ENCODE assay signal across 13 mouse cellular contexts in the genomic region with DNA sequence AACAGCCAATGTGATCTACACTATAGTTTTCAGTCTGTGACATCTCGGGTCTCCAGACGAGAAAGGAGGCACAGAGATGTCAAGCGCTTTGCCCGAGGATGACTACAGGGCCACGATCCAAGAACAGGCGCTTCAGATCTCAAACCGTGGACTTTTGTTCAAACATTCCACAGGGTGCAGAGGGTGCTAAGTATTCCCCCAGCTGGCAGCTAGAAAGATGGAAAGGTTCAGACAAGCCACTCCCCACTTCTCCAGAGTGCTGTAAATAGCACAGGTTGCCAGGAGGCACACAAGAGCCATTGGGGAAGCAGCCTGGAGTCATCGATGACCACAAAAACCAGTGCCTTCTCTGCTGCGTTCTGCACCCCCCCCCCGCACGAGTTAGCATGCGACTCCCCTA. TPM values are rescaled to one million over a fixed set of nuclear protein-coding genes. Genes with fewer than 3 reads are reported as not detected.
A peak's percentile ranks its signal among the peaks of the same experiment; 100 is the strongest.
DNase-seq lines count a peak whose midpoint lies in the region; ATAC-seq and TF ChIP-seq lines count a peak whose summit lies in the region.
"Had no signal": no experiment of that assay in that cellular context is flagged by ENCODE, and none has a peak within 500 bp of the region (broad histone marks: within the 10 kb centered on the region; RNA-seq: fewer than 3 reads in every experiment).

No protein-coding gene starts in this region.

- H3K4me1 ChIP-seq in heart, embryonic 15.5 days (replicated peaks), result peaks cover 69% of the 10 kb centered on the region
- peaks cover 94% of the 10 kb centered on the region for H3K4me1 ChIP-seq in midbrain, embryonic 13.5 days (replicated peaks)
- peaks cover 47% of the 10 kb centered on the region for H3K4me1 ChIP-seq in midbrain, embryonic 11.5 days (ENCODE audit: control insufficient read depth, insufficient read depth, low read length)
- peaks cover 92% of the 10 kb centered on the region for H3K4me1 ChIP-seq in limb, embryonic 13.5 days
- peaks cover 81% of the 10 kb centered on the region for H3K4me1 ChIP-seq in olfactory bulb, adult 2 months (ENCODE audit: control insufficient read depth, insufficient read depth, low read length)

- peaks cover 55% of the 10 kb centered on the region for H3K27me3 ChIP-seq in heart, embryonic 15.5 days
- H3K27me3 ChIP-seq in midbrain, embryonic 13.5 days, result peaks cover 63% of the 10 kb centered on the region
- peaks cover 43% of the 10 kb centered on the region for H3K27me3 ChIP-seq in midbrain, embryonic 11.5 days (ENCODE audit: control insufficient read depth, insufficient read depth, low read length)
- H3K27me3 ChIP-seq in limb, embryonic 13.5 days, result peaks cover 53% of the 10 kb centered on the region

- 0 out of 2 replicates have a peak, but pooled peaks have one; percentile 3 for TF ChIP-seq POLR2A in olfactory bulb, adult 2 months (IDR thresholded peaks at IDR 0.05; ENCODE audit: insufficient read depth, low read depth, low read length)

- no peak overlapping the region for H3K4me3 ChIP-seq in heart, embryonic 15.5 days
- no peak overlapping the region; the same call in 1 of the 2 replicates for H3K4me3 ChIP-seq in midbrain, embryonic 13.5 days (replicated peaks)
- no peak overlapping the region for H3K4me3 ChIP-seq in midbrain, embryonic 11.5 days (ENCODE audit: low read depth, low read length)
- H3K4me3 ChIP-seq in limb, embryonic 13.5 days, result no peak overlapping the region
- H3K4me3 ChIP-seq in olfactory bulb, adult 2 months (ENCODE audit: insufficient read depth, low read depth, low read length), result no peak overlapping the region
- H3K4me3 ChIP-seq: liver, embryonic 12.5 days had no signal

- H3K27ac ChIP-seq in heart, embryonic 15.5 days, result 0 out of 2 replicates have a peak overlapping the region, but pooled peaks have one; percentile 22
- H3K27ac ChIP-seq in midbrain, embryonic 13.5 days, result peak overlapping the region; percentile 87
- H3K27ac ChIP-seq in midbrain, embryonic 11.5 days (ENCODE audit: low read depth, low read length), result no peak overlapping the region
- no peak overlapping the region for H3K27ac ChIP-seq in limb, embryonic 13.5 days
- peak overlapping the region; percentile 43; the same call in 1 of the 2 replicates for H3K27ac ChIP-seq in olfactory bulb, adult 2 months (ENCODE audit: insufficient read depth, low read depth, low read length)
- H3K27ac ChIP-seq: liver, embryonic 12.5 days had no signal

- no peak overlapping the region for H3K9ac ChIP-seq in heart, embryonic 15.5 days
- 0 out of 2 replicates have a peak overlapping the region, but pooled peaks have one; percentile 54 for H3K9ac ChIP-seq in midbrain, embryonic 13.5 days (replicated peaks)
- no peak overlapping the region for H3K9ac ChIP-seq in midbrain, embryonic 11.5 days (ENCODE audit: low read length)
- 0 out of 2 replicates have a peak overlapping the region, but pooled peaks have one; percentile 13 for H3K9ac ChIP-seq in limb, embryonic 13.5 days
- H3K9ac ChIP-seq: liver, embryonic 12.5 days had no signal

- TF ChIP-seq CTCF in olfactory bulb, adult 2 months (IDR thresholded peaks at IDR 0.05; ENCODE audit: insufficient read depth, low read depth, low read length), result no peak

- no peak for DNase-seq in heart, adult 11 months
- no peak for DNase-seq in midbrain, embryonic 11.5 days (ENCODE audit: low spot score, missing footprints)
- no peak for DNase-seq in right cerebral cortex, postnatal 14 days
- no peak for DNase-seq in urinary bladder, postnatal 10 days (ENCODE audit: low spot score)
- DNase-seq: adrenal gland, postnatal 14 days; cerebellum, adult 18-20 months; gastrocnemius, postnatal 14 days had no signal

- peak overlapping the region; percentile 48 for H3K4me2 ChIP-seq in heart, embryonic 15.5 days
- H3K4me2 ChIP-seq in midbrain, embryonic 13.5 days (replicated peaks), result peak overlapping the region; percentile 73
- no peak overlapping the region for H3K4me2 ChIP-seq in midbrain, embryonic 11.5 days
- H3K4me2 ChIP-seq in limb, embryonic 13.5 days (replicated peaks), result peak overlapping the region; percentile 55; the same call in 1 of the 2 replicates
- H3K4me2 ChIP-seq: liver, embryonic 12.5 days had no signal

- no peaks in the 10 kb centered on the region for H3K36me3 ChIP-seq in heart, embryonic 15.5 days
- H3K36me3 ChIP-seq in midbrain, embryonic 13.5 days, result no peaks in the 10 kb centered on the region
- H3K36me3 ChIP-seq in midbrain, embryonic 11.5 days (ENCODE audit: control insufficient read depth, insufficient read depth, low read length), result no peaks in the 10 kb centered on the region
- no peaks in the 10 kb centered on the region for H3K36me3 ChIP-seq in limb, embryonic 13.5 days
- H3K36me3 ChIP-seq: liver, embryonic 12.5 days had no signal

- WGBS in heart, embryonic 15.5 days, result 33% methylated on average over 12 of the region's 12 CpGs
- WGBS in midbrain, embryonic 13.5 days, result 63% methylated on average over 12 of the region's 12 CpGs
- WGBS in midbrain, embryonic 11.5 days, result 72% methylated on average over 12 of the region's 12 CpGs
- WGBS in limb, embryonic 13.5 days, result 49% methylated on average over 12 of the region's 12 CpGs
- 33% methylated on average over 12 of the region's 12 CpGs for WGBS in olfactory bulb, adult 2 months

- no peak for ATAC-seq in heart, embryonic 15.5 days (replicated peaks; ENCODE audit: insufficient number of reproducible peaks, insufficient read depth, low FRiP score, low read depth)
- no peak for ATAC-seq in midbrain, embryonic 13.5 days
- ATAC-seq in midbrain, embryonic 11.5 days (ENCODE audit: low FRiP score), result no peak
- ATAC-seq in limb, embryonic 13.5 days (ENCODE audit: low FRiP score, low read depth), result no peak
- ATAC-seq: liver, embryonic 12.5 days; Patski had no signal

- H3K9me3 ChIP-seq in heart, embryonic 15.5 days (replicated peaks), result no peaks in the 10 kb centered on the region
- H3K9me3 ChIP-seq in midbrain, embryonic 13.5 days, result no peaks in the 10 kb centered on the region
- no peaks in the 10 kb centered on the region for H3K9me3 ChIP-seq in midbrain, embryonic 11.5 days (ENCODE audit: control insufficient read depth, low read length)
- H3K9me3 ChIP-seq in limb, embryonic 13.5 days, result no peaks in the 10 kb centered on the region
- H3K9me3 ChIP-seq: liver, embryonic 12.5 days had no signal

RNA-seq across cellular contexts. Expression of a gene that starts 28.5 kb away (rescaled TPM):
- polyA plus RNA-seq in heart, embryonic 15.5 days (2015; fragmentation: Nextera tagmentation; extraction: Ambion mirVana), result 4.2 and 5.2 TPM in 2 replicates
- 15.6 and 16.0 TPM in 2 replicates for polyA plus RNA-seq in midbrain, embryonic 13.5 days (2015; fragmentation: Nextera tagmentation; extraction: Ambion mirVana)
- polyA plus RNA-seq in midbrain, embryonic 11.5 days (2014; fragmentation: Nextera tagmentation; extraction: Ambion mirVana), result 12.3 and 13.5 TPM in 2 replicates
- 13.9 and 14.3 TPM in 2 replicates for polyA plus RNA-seq in limb, embryonic 13.5 days (2015; fragmentation: Nextera tagmentation; extraction: Ambion mirVana)
- polyA plus RNA-seq in olfactory bulb, adult 2 months (2012; ENCODE audit: insufficient read depth, insufficient read length, low replicate concordance, missing spikeins), result 82.1 TPM in 1 of 2 replicates, not detected in the other

Comparison
In these comparisons a context has a peak if more than half of its experiments do, and no peak if none do; other contexts are left out.
1. H3K27ac ChIP-seq: peak in heart, embryonic 15.5 days (single experiment), midbrain, embryonic 13.5 days (single experiment) and olfactory bulb, adult 2 months (single experiment); none in midbrain, embryonic 11.5 days (single experiment) and limb, embryonic 13.5 days (single experiment).
2. H3K9ac ChIP-seq: peak in midbrain, embryonic 13.5 days (single experiment) and limb, embryonic 13.5 days (single experiment); none in heart, embryonic 15.5 days (single experiment) and midbrain, embryonic 11.5 days (single experiment).